Mouse (Mus musculus): ENCODE data around the gene Yipf1.

DNA sequence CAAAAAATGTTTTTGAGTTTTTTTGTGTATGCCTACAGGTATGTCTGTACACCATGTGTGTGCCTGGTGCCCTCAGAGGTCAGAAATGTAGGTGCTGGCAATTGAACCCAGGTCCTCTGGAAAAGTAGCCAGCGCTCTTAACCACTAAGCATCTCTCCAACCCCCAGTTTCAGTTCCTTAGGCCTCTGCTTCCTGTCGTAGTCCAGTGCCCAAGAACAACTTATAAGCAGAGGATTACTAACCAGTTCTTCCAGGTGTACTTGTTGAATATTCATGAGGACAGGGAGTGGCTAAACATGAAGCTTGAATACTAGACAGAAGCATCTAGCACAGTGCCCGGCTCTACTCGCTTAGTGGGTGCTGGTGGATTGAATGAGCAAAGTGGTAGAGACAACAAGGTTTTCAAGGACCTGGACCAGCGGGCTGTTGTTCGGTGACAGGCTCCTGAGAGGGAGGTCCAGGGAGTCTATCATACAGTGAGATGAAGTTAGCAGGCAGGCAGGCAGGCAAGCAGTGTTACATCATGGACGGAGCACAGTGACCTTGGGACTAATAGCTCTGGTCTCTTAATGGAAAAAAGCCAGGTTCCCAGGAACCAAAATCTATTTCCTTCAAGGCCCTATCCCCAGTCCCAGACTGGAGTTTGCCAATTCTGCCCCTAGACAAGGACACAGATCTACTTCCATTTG is 46.4 kb downstream of the Yipf1 start:
- no peak for TF ChIP-seq CTCF (conservative IDR thresholded peaks at IDR 0.05; ENCODE audit: insufficient read depth, insufficient read length, low read depth, low read length)
- TF ChIP-seq POLR2A (IDR thresholded peaks at IDR 0.05; ENCODE audit: low read depth, low read length) = no peak

Data from kidney, adult 2 months (tissue).